ENCODE assay signal across 24 mouse cellular contexts in the genomic region with DNA sequence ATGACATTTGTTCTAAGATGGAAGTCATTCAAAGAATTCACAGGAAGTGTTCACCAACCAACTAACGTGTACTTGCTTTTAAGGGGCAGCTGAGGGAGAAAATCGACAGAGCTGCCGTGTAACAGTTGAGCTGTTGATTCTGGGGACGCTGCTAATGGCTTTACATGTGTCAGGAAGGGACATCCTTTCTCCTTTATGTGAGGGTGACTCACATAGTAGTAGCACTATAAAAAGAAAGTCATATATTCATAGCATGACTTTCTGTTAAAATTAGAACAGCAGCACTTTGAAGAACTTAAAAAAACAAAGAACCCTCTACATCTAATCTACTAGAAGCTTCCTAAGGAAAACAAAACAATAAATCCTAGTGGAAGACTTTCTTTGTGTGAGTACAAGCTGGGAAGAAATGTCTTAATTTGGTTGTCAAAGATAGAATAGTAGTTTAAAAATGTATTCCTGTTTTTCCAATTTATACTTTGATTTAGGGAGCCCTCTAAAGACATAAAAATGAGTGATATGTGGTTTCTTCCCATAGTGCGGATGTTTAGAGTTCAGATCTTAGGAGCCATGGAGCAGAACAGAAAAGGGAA.
"Had no signal": no experiment of that assay in that cellular context is flagged by ENCODE, and none has a peak within 500 bp of the region (broad histone marks: within the 10 kb centered on the region; RNA-seq: fewer than 3 reads in every experiment).

No protein-coding gene starts in this region.

- H3K4me3 ChIP-seq: gastrocnemius, adult 2 months; heart, embryonic 10.5 days; heart, embryonic 12.5 days; hindbrain, embryonic 10.5 days; hindbrain, embryonic 12.5 days; limb, embryonic 13.5 days; limb, embryonic 15.5 days; liver, embryonic 12.5 days had no signal

- H3K4me2 ChIP-seq: heart, embryonic 12.5 days; hindbrain, embryonic 12.5 days; hindbrain, embryonic 14.5 days; limb, embryonic 13.5 days; limb, embryonic 15.5 days; liver, embryonic 12.5 days had no signal

- H3K4me1 ChIP-seq: limb, embryonic 13.5 days; limb, embryonic 15.5 days had no signal

- H3K36me3 ChIP-seq: heart, embryonic 12.5 days; hindbrain, embryonic 10.5 days; hindbrain, embryonic 12.5 days; liver, embryonic 12.5 days had no signal

- H3K27me3 ChIP-seq: heart, embryonic 12.5 days; hindbrain, embryonic 12.5 days; limb, embryonic 13.5 days; limb, embryonic 15.5 days; liver, embryonic 12.5 days had no signal

- ATAC-seq: forebrain, embryonic 16.5 days; hindbrain, embryonic 16.5 days; intestine, embryonic 16.5 days; liver, embryonic 12.5 days had no signal

- H3K9ac ChIP-seq: heart, embryonic 12.5 days; hindbrain, embryonic 12.5 days; hindbrain, embryonic 14.5 days; limb, embryonic 13.5 days; limb, embryonic 15.5 days; liver, embryonic 12.5 days; liver, embryonic 14.5 days had no signal

- H3K27ac ChIP-seq: gastrocnemius, adult 2 months; heart, embryonic 10.5 days; hindbrain, embryonic 10.5 days; hindbrain, embryonic 12.5 days; hindbrain, embryonic 14.5 days; limb, embryonic 13.5 days; limb, embryonic 15.5 days; liver, embryonic 12.5 days; liver, embryonic 14.5 days had no signal

- H3K9me3 ChIP-seq: heart, embryonic 10.5 days; hindbrain, embryonic 12.5 days; limb, embryonic 15.5 days had no signal

- DNase-seq: gastrocnemius, adult 2 months; gastrocnemius, postnatal 10 days; gastrocnemius, postnatal 25 days; heart, adult 18-20 months; heart, postnatal 10 days; heart, postnatal 4 days; kidney, adult 2 months; kidney, postnatal 14 days; kidney, postnatal 36 days; layer of hippocampus, adult 9-11 months; layer of hippocampus, postnatal 36 days; left cerebral cortex, postnatal 4 days had no signal
